Mouse (Mus musculus): ENCODE measurements around the gene Grem1. TPM values are rescaled to one million over a fixed set of nuclear protein-coding genes. Genes with fewer than 3 reads are reported as not detected.

Gene Grem1
- total and polyA plus RNA-seq, 2 experiments, result not detected

GRCm38 (mm10) chr2:113774150-113774805, 15.8 kb upstream of the Grem1 start:
- peak; percentile 54 for DNase-seq (ENCODE audit: extremely low read depth, low read depth, low spot score)
- Histone ChIP-seq H3K27ac (replicated peaks; ENCODE audit: insufficient read depth, low read depth, low read length) (no peak overlapping the region), H3K79me2 (ENCODE audit: control insufficient read depth, insufficient read depth, low read length) (no peaks in the 10 kb centered on the region), H3K9ac (ENCODE audit: low read depth, low read length) (no peak overlapping the region), H3K4me3 (ENCODE audit: insufficient read depth, low read depth, low read length) (no peak overlapping the region), H3K36me3 (ENCODE audit: control insufficient read depth, insufficient read depth, low read length) (no peaks in the 10 kb centered on the region), H3K4me1 (ENCODE audit: control insufficient read depth, insufficient read depth, low read length) (no peaks in the 10 kb centered on the region), H3K27me3 (ENCODE audit: control insufficient read depth, insufficient read depth, low read length) (no peaks in the 10 kb centered on the region)
- TF ChIP-seq POLR2A (IDR thresholded peaks at IDR 0.05; ENCODE audit: extremely low read depth, insufficient read depth, low read length), result no peak
- TF ChIP-seq CTCF (IDR thresholded peaks at IDR 0.05; ENCODE audit: low read depth, low read length), result no peak
- WGBS, result 31% methylated on average over 6 of the region's 6 CpGs

- H3K27me3 ChIP-seq (ENCODE audit: control insufficient read depth, insufficient read depth, low read length), result no peaks in the 10 kb centered on the region
- 86% methylated on average over 8 of the region's 8 CpGs for WGBS
Observed at GRCm38 (mm10) chr2:113768541-113769303, 10.3 kb upstream of the Grem1 start.

GRCm38 (mm10) chr2:113765885-113766284, 7.4 kb upstream of the Grem1 start:
- Histone ChIP-seq H3K27me3 (ENCODE audit: control insufficient read depth, insufficient read depth, low read length) (no peaks in the 10 kb centered on the region), H3K79me2 (ENCODE audit: control insufficient read depth, insufficient read depth, low read length) (no peaks in the 10 kb centered on the region), H3K36me3 (ENCODE audit: control insufficient read depth, insufficient read depth, low read length) (no peaks in the 10 kb centered on the region), H3K27ac (replicated peaks; ENCODE audit: insufficient read depth, low read depth, low read length) (no peak overlapping the region), H3K9ac (ENCODE audit: low read depth, low read length) (no peak overlapping the region), H3K4me3 (ENCODE audit: insufficient read depth, low read depth, low read length) (no peak overlapping the region), H3K4me1 (ENCODE audit: control insufficient read depth, insufficient read depth, low read length) (peaks cover 4% of the 10 kb centered on the region)
- TF ChIP-seq POLR2A (IDR thresholded peaks at IDR 0.05; ENCODE audit: extremely low read depth, insufficient read depth, low read length), result no peak
- no peak for TF ChIP-seq CTCF (IDR thresholded peaks at IDR 0.05; ENCODE audit: low read depth, low read length)
- 27% methylated on average over 1 of the region's 1 CpGs for WGBS
- DNase-seq (ENCODE audit: extremely low read depth, low read depth, low spot score), result peak; percentile 60

More at GRCm38 (mm10) chr2:113768541-113769303, 10.3 kb upstream of the Grem1 start:
- Histone ChIP-seq H3K36me3 (ENCODE audit: control insufficient read depth, insufficient read depth, low read length) (no peaks in the 10 kb centered on the region), H3K4me1 (ENCODE audit: control insufficient read depth, insufficient read depth, low read length) (peaks cover 4% of the 10 kb centered on the region), H3K27ac (replicated peaks; ENCODE audit: insufficient read depth, low read depth, low read length) (no peak overlapping the region), H3K9ac (ENCODE audit: low read depth, low read length) (no peak overlapping the region), H3K79me2 (ENCODE audit: control insufficient read depth, insufficient read depth, low read length) (no peaks in the 10 kb centered on the region), H3K4me3 (ENCODE audit: insufficient read depth, low read depth, low read length) (no peak overlapping the region)
- DNase-seq (ENCODE audit: extremely low read depth, low read depth, low spot score), result no peak
- TF ChIP-seq POLR2A (IDR thresholded peaks at IDR 0.05; ENCODE audit: extremely low read depth, insufficient read depth, low read length) (no peak), CTCF (IDR thresholded peaks at IDR 0.05; ENCODE audit: low read depth, low read length) (no peak)

DNA sequence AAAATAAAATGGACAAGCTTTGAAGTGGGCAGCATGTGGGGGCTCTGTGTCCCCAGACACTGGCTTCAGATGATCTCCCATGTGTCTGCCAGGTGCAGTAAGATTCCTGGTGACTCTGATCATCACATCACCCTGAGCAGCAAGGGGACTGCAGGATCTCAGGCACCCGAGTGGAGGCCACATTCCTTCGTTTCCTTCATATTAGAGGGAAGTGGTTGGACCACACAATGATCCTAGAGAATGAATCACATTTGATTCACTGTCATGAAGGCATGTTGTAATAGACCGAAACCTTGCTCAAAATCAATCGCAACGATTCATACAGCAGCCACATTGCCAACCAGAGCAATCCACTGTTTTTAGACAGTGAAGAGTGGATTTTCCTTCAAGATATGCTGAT, 6.5 kb upstream of the Grem1 start:
- peak; percentile 17 for DNase-seq (ENCODE audit: extremely low read depth, low read depth, low spot score)
- Histone ChIP-seq H3K4me3 (ENCODE audit: insufficient read depth, low read depth, low read length) (no peak overlapping the region), H3K27me3 (ENCODE audit: control insufficient read depth, insufficient read depth, low read length) (no peaks in the 10 kb centered on the region), H3K9ac (ENCODE audit: low read depth, low read length) (no peak overlapping the region), H3K36me3 (ENCODE audit: control insufficient read depth, insufficient read depth, low read length) (no peaks in the 10 kb centered on the region), H3K4me1 (ENCODE audit: control insufficient read depth, insufficient read depth, low read length) (peaks cover 4% of the 10 kb centered on the region), H3K27ac (replicated peaks; ENCODE audit: insufficient read depth, low read depth, low read length) (no peak overlapping the region), H3K79me2 (ENCODE audit: control insufficient read depth, insufficient read depth, low read length) (no peaks in the 10 kb centered on the region)
- TF ChIP-seq POLR2A (IDR thresholded peaks at IDR 0.05; ENCODE audit: extremely low read depth, insufficient read depth, low read length) (no peak), CTCF (IDR thresholded peaks at IDR 0.05; ENCODE audit: low read depth, low read length) (no peak)
- 37% methylated on average over 5 of the region's 5 CpGs for WGBS

DNA sequence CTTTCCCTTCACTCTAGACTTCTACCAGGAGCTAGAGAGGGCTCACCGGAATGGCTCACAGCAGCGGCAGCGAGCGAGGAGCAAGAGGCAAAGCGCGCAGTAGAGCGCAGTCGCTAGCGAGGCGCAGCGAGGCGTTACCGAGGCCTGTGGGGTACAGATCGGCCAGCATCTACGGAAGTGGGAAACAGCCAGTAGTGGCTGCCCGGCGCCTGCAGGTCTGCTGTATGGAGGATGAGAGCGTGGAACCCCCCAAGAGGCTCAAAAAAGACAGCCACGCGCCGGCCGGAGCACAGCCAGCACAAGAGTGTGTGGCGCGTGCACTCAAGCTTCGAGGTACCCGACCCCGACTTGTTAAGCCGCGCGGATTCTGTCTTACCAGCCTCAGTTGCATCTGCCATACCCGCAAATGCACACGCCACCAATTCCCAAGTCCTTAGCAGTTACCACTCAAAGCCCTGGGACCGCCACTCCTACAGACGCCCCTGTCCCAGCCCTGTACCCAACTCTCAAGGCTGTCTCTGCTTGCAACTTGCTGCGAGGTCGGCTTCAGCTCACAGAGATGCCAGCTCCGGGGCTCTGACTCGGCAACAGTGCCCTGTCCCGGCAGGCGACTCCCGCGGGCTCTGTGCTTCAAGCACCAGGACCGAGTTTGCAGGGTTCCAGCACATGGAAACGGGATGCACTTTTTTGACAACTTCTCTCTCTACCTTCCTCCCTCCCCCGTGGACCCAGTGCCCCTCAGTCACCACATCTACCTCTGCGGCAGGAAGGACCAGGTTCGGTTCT, 728 bp downstream of the Grem1 start:
- DNase-seq (ENCODE audit: extremely low read depth, low read depth, low spot score), result no peak
- TF ChIP-seq CTCF (IDR thresholded peaks at IDR 0.05; ENCODE audit: low read depth, low read length) (no peak), POLR2A (IDR thresholded peaks at IDR 0.05; ENCODE audit: extremely low read depth, insufficient read depth, low read length) (no peak)
- no peak overlapping the region for H3K27ac ChIP-seq (replicated peaks; ENCODE audit: insufficient read depth, low read depth, low read length)
- H3K9ac ChIP-seq (ENCODE audit: low read depth, low read length), result no peak overlapping the region
- peaks cover 15% of the 10 kb centered on the region; the same call in 1 of the 2 replicates for H3K27me3 ChIP-seq (ENCODE audit: control insufficient read depth, insufficient read depth, low read length)
- no peaks in the 10 kb centered on the region for H3K36me3 ChIP-seq (ENCODE audit: control insufficient read depth, insufficient read depth, low read length)
- no peaks in the 10 kb centered on the region for H3K79me2 ChIP-seq (ENCODE audit: control insufficient read depth, insufficient read depth, low read length)
- H3K4me1 ChIP-seq (ENCODE audit: control insufficient read depth, insufficient read depth, low read length), result no peaks in the 10 kb centered on the region
- no peak overlapping the region for H3K4me3 ChIP-seq (ENCODE audit: insufficient read depth, low read depth, low read length)
- WGBS, result 3% methylated on average over 47 of the region's 47 CpGs
